9 mouse cellular contexts compared by ENCODE assay signal in genomic region chr8:11728482-11729295, GRCm38 (mm10). TPM values are rescaled to one million over a fixed set of nuclear protein-coding genes. Genes with fewer than 3 reads are reported as not detected.
A peak's percentile ranks its signal among the peaks of the same experiment; 100 is the strongest.
DNase-seq lines count a peak whose midpoint lies in the region; ATAC-seq lines count a peak whose summit lies in the region.
"Had no signal": no experiment of that assay in that cellular context is flagged by ENCODE, and none has a peak within 500 bp of the region (broad histone marks: within the 10 kb centered on the region; RNA-seq: fewer than 3 reads in every experiment).

No protein-coding gene starts in this region.

- ATAC-seq in hindbrain, embryonic 13.5 days (ENCODE audit: low FRiP score), result peak; percentile 46; the same call in 1 of the 2 replicates

- DNase-seq in left cerebral cortex, adult 18-20 months (ENCODE audit: low spot score in 2 of 2), result peak; percentile 32 to 49
- DNase-seq in left cerebral cortex, adult 11 months (ENCODE audit: low spot score), result no peak
- peak; percentile 74 for DNase-seq in embryonic facial prominence, embryonic 10.5 days (ENCODE audit: low spot score)
- peak; percentile 44 to 54 for DNase-seq in left cerebral cortex, postnatal 25 days (ENCODE audit: low spot score in 2 of 2)
- DNase-seq in neural tube, embryonic 10.5 days (ENCODE audit: extremely low spot score, low spot score), result peak; percentile 71
- DNase-seq in ovary, postnatal 14 days (ENCODE audit: low spot score), result no peak
- DNase-seq in urinary bladder, adult 2 months (ENCODE audit: low spot score), result no peak

- intact Hi-C loops in left cerebral cortex, postnatal 25 days (cut with DNase I), result loop anchor here (1.0 to 5.0 kb wide), 3 partner anchors 30 to 93 kb away; partner anchors contain the start of gene Ankrd10

- peaks cover 72% of the 10 kb centered on the region for H3K27me3 ChIP-seq in embryonic facial prominence, embryonic 10.5 days (replicated peaks; ENCODE audit: low read depth, poor library complexity, severe bottlenecking)
- peaks cover 18% of the 10 kb centered on the region; the same call in 1 of the 2 replicates for H3K27me3 ChIP-seq in hindbrain, embryonic 13.5 days

- H3K9ac ChIP-seq in hindbrain, embryonic 13.5 days, result peak overlapping the region; percentile 97

- H3K36me3 ChIP-seq in embryonic facial prominence, embryonic 10.5 days (replicated peaks), result no peaks in the 10 kb centered on the region; the same call in 1 of the 2 replicates
- H3K36me3 ChIP-seq in hindbrain, embryonic 13.5 days, result no peaks in the 10 kb centered on the region

- under 1% methylated on average over 61 of the region's 61 CpGs for WGBS in embryonic facial prominence, embryonic 10.5 days
- WGBS in hindbrain, embryonic 13.5 days, result under 1% methylated on average over 60 of the region's 61 CpGs

- peak overlapping the region; percentile 77 for H3K4me2 ChIP-seq in hindbrain, embryonic 13.5 days

- no peaks in the 10 kb centered on the region for H3K9me3 ChIP-seq in embryonic facial prominence, embryonic 10.5 days
- no peaks in the 10 kb centered on the region for H3K9me3 ChIP-seq in hindbrain, embryonic 13.5 days

- peaks cover 42% of the 10 kb centered on the region for H3K4me1 ChIP-seq in embryonic facial prominence, embryonic 10.5 days
- peaks cover 39% of the 10 kb centered on the region for H3K4me1 ChIP-seq in hindbrain, embryonic 13.5 days (replicated peaks)

- H3K27ac ChIP-seq in embryonic facial prominence, embryonic 10.5 days (replicated peaks), result peak overlapping the region; percentile 95
- peak overlapping the region; percentile 100 for H3K27ac ChIP-seq in hindbrain, embryonic 13.5 days

- peak overlapping the region; percentile 77 for H3K4me3 ChIP-seq in embryonic facial prominence, embryonic 10.5 days
- peak overlapping the region; percentile 74 for H3K4me3 ChIP-seq in hindbrain, embryonic 13.5 days

RNA-seq across cellular contexts. Expression of gene Arhgef7, which starts 1.2 kb away (rescaled TPM):
- 100 to 1,000 TPM; 116 to 119 TPM for total RNA-seq in left cerebral cortex, adult 18-20 months (2021)
- polyA plus RNA-seq in embryonic facial prominence, embryonic 10.5 days (2016; fragmentation: Nextera tagmentation; extraction: Ambion mirVana), result 50.3 and 55.1 TPM in 2 replicates
- 62.4 and 62.5 TPM in 2 replicates for polyA plus RNA-seq in hindbrain, embryonic 13.5 days (2015; fragmentation: Nextera tagmentation; extraction: Ambion mirVana)
- total RNA-seq in left cerebral cortex, postnatal 25 days (2021), result 100 to 1,000 TPM; 137 to 142 TPM
- 31.5 and 43.8 TPM in 2 replicates for polyA plus RNA-seq in urinary bladder, adult 2 months (2012; rRNA removed)

RNA-seq across cellular contexts. Expression of gene 1700016D06Rik, which starts 27.8 kb away (rescaled TPM):
- not detected for total RNA-seq in left cerebral cortex, adult 18-20 months (2021)
- polyA plus RNA-seq in embryonic facial prominence, embryonic 10.5 days (2016; fragmentation: Nextera tagmentation; extraction: Ambion mirVana), result 0.11 TPM in 1 of 2 replicates, not detected in the other
- not detected in 2 replicates for polyA plus RNA-seq in hindbrain, embryonic 13.5 days (2015; fragmentation: Nextera tagmentation; extraction: Ambion mirVana)
- not detected for total RNA-seq in left cerebral cortex, postnatal 25 days (2021)
- not detected in 2 replicates for polyA plus RNA-seq in urinary bladder, adult 2 months (2012; rRNA removed)
- total RNA-seq: left cerebral cortex, postnatal 10 days had no signal

Comparison
In these comparisons a context has a peak if more than half of its experiments do, and no peak if none do; other contexts are left out.
1. DNase-seq: peak in left cerebral cortex, adult 18-20 months (2 of 2), embryonic facial prominence, embryonic 10.5 days (single experiment), left cerebral cortex, postnatal 25 days (2 of 2) and neural tube, embryonic 10.5 days (single experiment); none in left cerebral cortex, adult 11 months (single experiment), ovary, postnatal 14 days (single experiment) and urinary bladder, adult 2 months (single experiment).